Mouse (Mus musculus) CH12F3 (cell line): ENCODE measurements around the gene Ate1.
"Not testable (repeated sequence)": the region's sequence is repeated elsewhere in the genome, so short reads cannot be mapped to it uniquely, and the experiment has no call there.

Experiments
- in situ Hi-C: fragments of 300-500 bp; cut with MboI; formaldehyde crosslinking; loops from 2 replicates; pipeline ENCODE4 v1.14.3; 2020; ENCODE audit warnings: low sequenced_read_pairs

The Ate1 gene

GRCm38 (mm10) chr7:130527306-130527705, 7.1 kb upstream of the Ate1 start:
- in situ Hi-C loops, result no loop called here

- in situ Hi-C loops, result no loop called here
Measured at GRCm38 (mm10) chr7:130523451-130523850, 3.3 kb upstream of the Ate1 start.

- in situ Hi-C loops, result no loop called here
Measured at GRCm38 (mm10) chr7:130520812-130521422, 748 bp upstream of the Ate1 start.

GRCm38 (mm10) chr7:130519096-130520048, 797 bp downstream of the Ate1 start:
- in situ Hi-C loops, result no loop called here

GRCm38 (mm10) chr7:130518213-130519095, 1.7 kb downstream of the Ate1 start:
- in situ Hi-C loops, result no loop called here

GRCm38 (mm10) chr7:130510243-130510642, 9.9 kb downstream of the Ate1 start:
- in situ Hi-C loops, result no loop called here

GRCm38 (mm10) chr7:130503006-130503405, 17.2 kb downstream of the Ate1 start:
- in situ Hi-C loops, result no loop called here

- in situ Hi-C loops, result no loop called here
Measured at GRCm38 (mm10) chr7:130501499-130501898, 18.7 kb downstream of the Ate1 start.

- in situ Hi-C loops, result no loop called here
Measured at GRCm38 (mm10) chr7:130493346-130493745, 26.8 kb downstream of the Ate1 start.

- in situ Hi-C loops, result no loop called here
Measured at GRCm38 (mm10) chr7:130492026-130492425, 28.1 kb downstream of the Ate1 start.

- in situ Hi-C loops, result not testable (repeated sequence)
Measured at GRCm38 (mm10) chr7:130479003-130479402, 41.2 kb downstream of the Ate1 start.

- in situ Hi-C loops, result no loop called here
Measured at GRCm38 (mm10) chr7:130475970-130476369, 44.2 kb downstream of the Ate1 start.

GRCm38 (mm10) chr7:130473881-130474280, 46.3 kb downstream of the Ate1 start:
- in situ Hi-C loops, result no loop called here

GRCm38 (mm10) chr7:130472683-130473082, 47.5 kb downstream of the Ate1 start:
- in situ Hi-C loops, result no loop called here

GRCm38 (mm10) chr7:130471045-130471444, 49.1 kb downstream of the Ate1 start:
- in situ Hi-C loops, result no loop called here

- in situ Hi-C loops, result no loop called here
Measured at GRCm38 (mm10) chr7:130455587-130456246, 64.5 kb downstream of the Ate1 start.

- in situ Hi-C loops, result no loop called here
Measured at GRCm38 (mm10) chr7:130454226-130454625, 65.9 kb downstream of the Ate1 start.

- in situ Hi-C loops, result no loop called here
Measured at GRCm38 (mm10) chr7:130435776-130436175, 84.4 kb downstream of the Ate1 start.

GRCm38 (mm10) chr7:130432141-130432540, 88.0 kb downstream of the Ate1 start:
- in situ Hi-C loops, result no loop called here

GRCm38 (mm10) chr7:130426586-130426985, 93.6 kb downstream of the Ate1 start:
- in situ Hi-C loops, result no loop called here

GRCm38 (mm10) chr7:130425991-130426390, 94.2 kb downstream of the Ate1 start:
- in situ Hi-C loops, result no loop called here
